Mouse (Mus musculus) adrenal gland (tissue): Measurements from ENCODE around the gene Cabp1.

Experiments used
- intact Hi-C: fragments of 180-260 bp; cut with DNase I; formaldehyde crosslinking; loops from one replicate; pipeline ENCODE4 v1.15.1; 2025

Gene Cabp1

DNA sequence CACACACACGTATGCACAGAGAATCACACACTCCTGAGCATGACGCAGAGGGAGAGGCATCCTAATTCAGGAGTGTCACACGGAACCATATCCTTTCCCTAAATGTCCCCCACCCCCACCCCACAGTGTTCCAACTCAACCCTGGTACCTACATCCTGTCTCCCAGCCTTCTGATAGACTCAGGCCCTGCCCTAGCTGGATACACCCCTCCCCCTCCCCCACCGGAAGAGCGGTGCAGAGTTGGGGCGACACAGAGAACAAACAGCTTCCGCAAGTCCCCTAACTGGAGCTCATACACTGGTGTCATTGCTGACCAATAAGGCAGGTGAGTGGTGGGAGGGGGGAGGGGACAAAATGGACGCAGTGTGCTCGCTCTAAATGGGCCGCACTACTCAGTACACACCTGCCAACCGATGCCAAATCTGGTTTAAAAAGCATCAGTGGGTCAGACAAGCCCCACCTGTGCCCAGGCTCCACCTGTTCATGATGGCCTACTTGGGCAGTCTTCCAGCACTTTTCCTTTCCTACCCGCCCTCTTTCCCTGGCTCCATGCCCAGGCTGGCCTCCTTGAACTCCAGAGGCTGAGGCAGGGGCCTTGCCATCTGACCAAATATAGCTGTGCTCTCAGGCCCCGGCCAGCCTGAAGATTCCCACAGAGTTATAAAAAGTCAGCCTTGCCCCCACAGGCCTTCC, 12.8 kb downstream of the Cabp1 start:
- intact Hi-C loops = no loop called here

DNA sequence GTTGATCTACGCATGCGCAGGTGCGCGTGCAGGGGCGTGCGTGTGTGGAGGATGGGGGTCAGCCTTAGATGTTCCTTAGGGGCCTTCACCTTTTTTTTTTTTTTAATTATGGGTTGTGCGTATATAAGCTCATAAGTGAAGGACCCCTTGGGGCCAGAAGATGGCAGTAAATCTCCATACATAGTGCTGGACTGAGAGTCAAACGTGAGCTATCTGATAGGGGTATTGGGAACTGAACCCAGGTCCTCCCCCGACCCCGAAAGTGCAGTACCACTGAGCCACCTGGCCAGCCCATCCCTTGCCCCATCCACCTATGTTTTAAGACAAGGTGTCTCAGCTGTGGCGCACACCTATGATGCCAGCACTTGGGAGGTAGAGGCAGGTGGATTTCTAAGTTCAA, 14.6 kb downstream of the Cabp1 start:
- intact Hi-C loops = no loop called here

DNA sequence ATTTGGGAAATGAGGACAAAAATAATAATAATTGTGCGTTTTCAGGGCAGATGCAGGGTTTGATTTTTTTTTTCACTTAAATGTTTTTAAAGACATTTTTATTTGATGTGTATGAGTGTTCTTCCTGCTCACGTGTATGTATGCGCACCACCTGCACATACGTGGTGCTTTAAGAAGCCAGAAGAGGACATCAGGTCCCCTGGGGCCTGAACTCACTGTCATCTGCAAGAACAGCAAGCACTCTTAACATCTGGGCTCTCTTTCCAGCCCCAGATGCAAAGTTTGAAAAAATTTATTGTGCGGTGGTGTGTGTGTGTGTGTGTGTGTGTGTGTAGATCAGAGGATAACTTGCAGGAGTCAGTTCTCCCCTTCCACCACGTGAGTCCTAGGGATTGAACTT, 16.3 kb downstream of the Cabp1 start:
- intact Hi-C loops = no loop called here

DNA sequence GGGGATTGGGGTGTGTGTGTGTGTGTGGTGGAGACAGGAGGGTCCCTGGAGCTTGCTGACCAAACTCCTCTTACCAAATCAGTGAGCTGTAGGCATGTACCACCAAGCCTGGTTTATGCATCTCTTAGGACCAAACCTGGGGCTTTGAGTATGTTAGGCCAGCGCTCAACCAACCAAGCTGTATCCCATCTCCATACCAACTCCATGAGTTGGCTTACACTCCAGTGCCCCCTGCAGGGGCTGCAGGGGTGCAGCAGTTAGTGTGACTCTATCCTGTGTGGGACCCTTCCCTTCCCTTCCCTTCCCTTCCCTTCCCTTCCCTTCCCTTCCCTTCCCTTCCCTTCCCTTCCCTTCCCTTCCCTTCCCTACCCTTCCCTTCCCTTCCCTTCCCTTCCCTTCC, 19.6 kb downstream of the Cabp1 start:
- intact Hi-C loops = no loop called here

DNA sequence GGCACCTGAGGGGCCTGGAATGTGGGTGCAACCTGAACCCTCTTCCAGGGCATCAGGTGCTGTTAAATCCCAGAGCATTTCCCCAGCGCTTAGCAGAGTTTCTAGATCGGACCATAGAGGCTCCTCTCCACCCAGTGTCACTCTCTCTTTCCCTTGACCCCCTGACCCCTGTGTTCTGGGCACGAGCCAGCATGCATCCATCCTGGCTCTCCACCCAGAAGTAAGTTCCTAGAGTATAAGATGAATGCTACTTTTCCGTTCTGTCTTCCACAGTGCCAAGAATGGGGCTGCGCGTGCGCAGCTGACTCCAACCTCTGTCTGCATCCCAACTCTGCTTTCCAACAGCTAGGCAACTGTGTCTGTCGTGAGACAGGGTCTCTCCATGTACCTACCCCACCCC, 24.0 kb downstream of the Cabp1 start:
- intact Hi-C loops = no loop called here

DNA sequence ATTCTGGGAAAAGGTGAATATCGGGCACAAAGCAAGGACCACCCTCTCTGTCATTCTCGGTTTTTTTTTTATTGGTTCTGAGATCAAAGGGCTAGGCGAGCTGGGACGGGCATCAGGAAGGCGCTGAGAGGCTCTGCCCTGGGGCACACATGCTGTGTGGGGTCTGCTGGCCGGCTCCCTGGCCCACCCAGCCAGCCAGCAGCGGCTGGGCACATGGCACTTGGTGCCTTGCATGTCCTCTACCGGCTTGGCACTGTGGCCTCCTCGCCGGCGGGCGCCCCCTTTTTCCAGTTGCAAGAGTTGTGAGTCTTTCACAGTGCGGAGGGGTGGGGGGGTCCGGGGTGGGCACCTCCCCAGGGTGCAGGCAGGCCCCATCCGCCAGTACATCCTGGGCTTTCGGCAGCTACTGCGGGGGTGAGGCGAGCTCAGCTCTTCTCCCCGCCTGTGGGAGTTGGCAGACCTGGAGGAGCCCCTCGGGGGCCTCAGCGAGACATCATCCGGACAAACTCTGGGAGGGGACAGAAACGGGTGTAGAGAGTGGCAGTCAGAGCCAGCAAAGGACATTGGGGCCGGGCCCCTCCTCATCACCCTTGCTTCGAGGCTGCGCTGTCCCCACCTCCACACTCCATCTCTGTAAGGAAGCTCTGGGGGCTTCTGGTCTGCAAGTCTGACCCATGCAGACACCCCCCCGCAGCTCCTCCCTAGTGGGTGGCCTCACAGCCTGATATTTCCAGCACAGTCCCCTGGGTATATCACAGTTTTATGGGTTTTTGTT, 25.4 kb downstream of the Cabp1 start:
- intact Hi-C loops = no loop called here

DNA sequence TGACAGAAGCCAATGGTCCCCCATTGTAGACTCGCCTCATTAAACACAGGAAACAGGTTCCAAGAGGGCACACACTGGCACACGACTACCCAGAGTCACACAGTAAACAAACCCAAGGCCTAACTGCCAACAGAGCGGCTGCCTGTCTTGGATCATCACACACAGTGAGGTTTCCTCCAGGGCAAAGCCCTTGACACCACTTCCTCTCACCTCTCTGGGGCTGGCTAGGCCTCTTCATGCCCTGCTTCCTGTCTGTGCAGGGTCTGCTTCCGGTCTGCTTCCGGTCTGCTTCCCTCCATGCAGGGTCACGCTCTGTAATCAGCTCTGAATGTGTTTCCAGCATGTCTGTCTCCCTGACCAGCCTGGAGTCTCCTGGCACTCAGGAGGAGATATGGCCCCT, 26.8 kb downstream of the Cabp1 start:
- intact Hi-C loops = no loop called here

DNA sequence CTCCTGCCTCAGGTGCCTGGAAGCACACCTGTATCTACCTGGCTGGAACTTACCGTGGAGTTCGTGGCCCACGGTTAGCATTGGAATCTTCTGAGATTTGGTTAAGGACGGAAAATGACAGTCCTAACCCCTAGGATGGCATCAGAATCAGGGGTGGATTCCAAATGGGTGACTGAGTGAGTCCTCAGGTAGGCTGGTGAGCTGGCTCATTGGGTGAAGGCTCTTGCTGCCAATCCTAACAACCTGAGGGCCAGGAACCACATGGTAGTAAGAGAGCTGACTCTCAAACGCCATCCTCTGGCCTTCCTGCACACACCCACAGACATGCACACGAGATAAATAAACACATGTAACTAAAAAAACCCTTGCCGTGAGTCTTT, 27.4 kb downstream of the Cabp1 start:
- intact Hi-C loops = no loop called here

DNA sequence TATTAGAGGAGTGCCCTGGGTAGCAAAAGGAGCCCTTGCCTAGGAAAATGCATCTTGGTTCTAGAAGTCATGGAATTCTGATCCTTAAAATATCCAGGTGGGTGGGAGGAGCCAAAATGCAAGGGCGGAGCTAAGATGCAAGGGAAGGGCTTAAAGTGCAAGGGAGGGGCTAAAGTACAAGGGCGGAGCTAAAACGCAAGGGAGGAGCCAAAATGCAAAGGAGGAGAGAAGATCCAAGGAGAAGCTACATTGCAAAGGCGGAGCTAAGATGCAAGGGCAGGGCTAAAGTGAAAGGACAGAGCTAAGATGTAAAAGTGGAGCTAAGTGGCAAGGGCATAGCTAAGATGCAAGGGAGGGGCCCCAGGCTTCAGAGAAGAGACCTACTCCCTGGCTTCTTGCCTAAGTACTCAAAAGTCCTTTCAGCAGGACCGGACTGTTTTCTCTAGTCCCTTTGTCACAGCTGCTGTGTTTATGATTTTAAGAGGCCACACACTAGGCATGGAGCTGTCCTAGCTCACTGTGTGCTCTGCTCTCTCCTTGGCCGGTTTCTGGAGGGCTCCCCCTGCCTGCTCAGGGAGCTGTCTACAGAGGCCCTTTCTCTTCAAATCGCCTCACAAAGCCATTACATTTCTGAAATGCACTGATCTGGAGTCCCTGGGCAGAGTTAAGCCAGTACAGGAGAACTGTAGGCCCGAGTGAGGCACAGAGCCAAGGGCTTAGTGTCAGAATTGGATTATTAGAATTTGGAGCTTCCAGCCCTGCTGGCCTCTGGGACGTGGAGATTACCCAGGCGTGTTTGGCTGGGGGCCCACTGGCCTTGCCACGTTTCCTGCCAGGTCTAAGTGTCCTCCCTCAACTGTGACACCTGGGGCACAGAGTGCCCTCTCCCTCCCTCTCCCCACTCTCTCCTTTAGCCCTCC, 28.0 kb downstream of the Cabp1 start:
- intact Hi-C loops = no loop called here

DNA sequence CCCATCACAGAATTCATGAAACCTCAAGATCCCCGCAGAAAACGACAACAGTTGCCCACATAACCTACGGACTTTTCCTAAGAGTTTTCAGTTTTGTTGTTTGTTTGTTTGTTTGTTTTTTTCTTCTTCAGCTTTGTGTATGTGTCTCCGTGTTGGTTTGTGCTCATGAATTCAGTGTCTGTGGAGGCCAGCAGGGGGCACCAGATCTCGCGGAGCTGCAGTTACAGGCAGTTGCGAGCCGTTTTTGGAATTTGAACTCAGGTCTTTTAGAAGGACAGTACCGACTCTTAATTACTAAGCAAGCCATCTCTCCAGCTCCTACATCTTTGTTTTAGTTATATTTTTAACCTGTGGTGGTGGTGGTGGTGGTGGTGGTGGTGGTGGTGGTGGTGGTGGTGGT, 28.8 kb downstream of the Cabp1 start:
- intact Hi-C loops = no loop called here

DNA sequence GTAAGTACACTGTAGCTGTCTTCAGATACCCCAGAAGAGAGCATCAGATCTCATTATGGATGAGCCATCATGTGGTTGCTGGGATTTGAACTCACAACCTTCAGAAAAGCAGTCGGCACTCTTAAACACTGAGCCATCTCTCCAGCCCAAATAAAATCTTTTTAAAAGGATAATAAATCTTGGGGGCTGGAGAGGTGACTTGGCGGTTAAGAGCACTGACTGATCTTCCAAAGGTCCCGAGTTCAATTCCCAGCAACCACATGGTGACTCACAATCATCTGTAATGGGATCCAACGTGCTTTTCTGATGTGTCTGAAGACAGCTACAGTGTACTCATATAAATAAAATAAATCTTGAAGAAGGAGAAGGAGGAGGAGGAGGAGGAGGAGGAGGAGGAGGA, 29.7 kb downstream of the Cabp1 start:
- intact Hi-C loops = loop anchor here (5.0 kb wide), 1 partner anchor 37 kb away; no protein-coding TSS in a partner anchor

DNA sequence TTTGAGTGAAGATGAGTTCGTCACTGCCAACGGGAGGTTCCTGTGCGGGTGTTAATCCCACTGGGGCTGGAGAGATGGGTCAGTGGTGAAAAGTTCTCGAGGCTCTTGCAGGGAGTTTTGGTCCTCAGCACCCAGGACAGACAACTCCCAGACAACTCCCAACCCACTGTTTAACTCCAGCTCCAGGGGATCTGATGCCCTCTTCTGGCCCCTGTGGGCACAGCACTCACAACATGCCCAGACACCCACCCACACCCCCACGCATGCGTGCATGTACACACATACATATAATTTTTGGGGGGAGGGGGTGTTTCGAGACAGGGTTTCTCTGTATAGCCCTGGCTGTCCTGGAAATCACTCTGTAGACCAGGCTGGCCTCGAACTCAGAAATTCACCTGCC, 30.6 kb downstream of the Cabp1 start:
- intact Hi-C loops = loop anchor here (5.0 kb wide), 1 partner anchor 36 kb away; no protein-coding TSS in a partner anchor

DNA sequence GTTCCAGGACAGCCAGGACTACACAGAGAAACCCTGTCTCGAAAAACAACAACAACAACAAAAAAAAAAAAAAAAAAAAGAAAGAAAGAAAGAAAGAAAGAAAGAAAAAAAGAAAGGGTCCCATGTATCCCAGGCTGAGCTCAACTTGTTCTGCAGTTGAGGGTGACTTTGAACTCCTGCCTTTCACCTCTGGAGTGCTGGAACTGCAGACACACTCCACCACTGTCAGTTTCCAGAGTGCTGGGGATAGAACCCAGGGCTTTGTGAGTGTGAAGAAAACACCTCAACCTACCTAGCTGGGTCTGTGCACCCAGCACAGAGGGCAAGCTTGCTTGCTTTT, 32.3 kb downstream of the Cabp1 start:
- intact Hi-C loops = loop anchor here (5.0 kb wide), 1 partner anchor 35 kb away; no protein-coding TSS in a partner anchor

DNA sequence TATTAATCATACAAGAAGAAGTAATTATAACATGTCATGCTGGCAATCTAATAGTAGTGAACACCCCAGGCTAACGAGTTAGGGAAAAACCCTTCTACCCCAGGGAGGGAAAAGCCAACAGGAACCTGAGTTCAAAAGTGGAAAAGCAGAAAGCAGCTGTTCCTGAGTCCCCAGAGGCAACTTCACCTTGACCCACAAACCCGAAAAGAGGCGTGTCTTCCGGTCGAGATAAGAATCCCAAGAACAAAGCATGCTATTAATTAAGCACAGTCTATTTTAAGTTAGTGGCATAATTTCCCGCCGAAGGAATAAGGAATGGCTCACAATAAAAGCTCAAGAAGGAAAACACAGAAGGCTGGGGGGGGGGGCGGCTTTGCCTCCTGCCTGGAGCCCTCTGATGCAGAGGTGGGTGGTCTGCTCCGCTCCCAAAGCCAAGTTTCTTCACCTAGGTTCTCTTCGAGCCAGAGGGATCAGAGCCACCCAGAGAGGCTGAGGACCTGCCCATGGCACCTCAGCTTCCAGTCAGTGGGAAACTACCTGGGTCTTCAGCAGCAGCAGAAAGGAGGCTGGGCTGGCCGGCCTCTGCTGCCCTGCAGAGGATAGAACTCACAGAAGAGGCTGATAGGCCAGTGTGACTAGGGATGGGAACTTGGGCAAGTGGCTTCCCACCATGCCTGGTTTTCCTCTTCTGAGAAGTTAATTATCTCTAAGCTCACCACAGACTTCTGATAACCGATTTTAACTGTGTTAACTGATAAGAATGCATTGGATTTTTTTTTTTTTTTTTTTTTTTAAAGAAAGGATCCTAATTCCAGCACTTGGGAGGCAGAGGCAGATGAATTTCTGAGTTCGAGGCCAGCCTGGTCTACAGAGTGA, 32.9 kb downstream of the Cabp1 start:
- intact Hi-C loops = loop anchor here (5.0 kb wide), 1 partner anchor 34 kb away; no protein-coding TSS in a partner anchor

DNA sequence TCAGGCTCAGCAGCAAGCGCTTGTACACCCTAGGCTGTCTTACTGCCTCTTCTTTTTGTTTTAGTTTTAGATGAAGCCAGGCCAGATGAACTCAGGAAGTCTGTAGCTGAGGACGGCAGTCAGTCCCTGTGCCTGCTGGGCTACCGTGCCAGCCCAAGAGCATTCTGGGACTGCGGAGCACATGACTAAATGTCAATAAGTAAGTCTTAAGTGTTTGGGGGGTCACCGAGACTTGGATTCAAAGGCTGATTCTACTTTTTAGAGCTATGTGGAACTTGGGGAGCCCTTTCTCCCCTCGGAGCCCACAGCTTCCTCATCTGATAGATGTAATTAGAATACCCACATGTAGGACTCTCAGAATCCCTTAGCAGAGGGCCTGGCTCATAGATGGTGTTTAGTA, 33.5 kb downstream of the Cabp1 start:
- intact Hi-C loops = loop anchor here (5.0 kb wide), 1 partner anchor 33 kb away; no protein-coding TSS in a partner anchor

DNA sequence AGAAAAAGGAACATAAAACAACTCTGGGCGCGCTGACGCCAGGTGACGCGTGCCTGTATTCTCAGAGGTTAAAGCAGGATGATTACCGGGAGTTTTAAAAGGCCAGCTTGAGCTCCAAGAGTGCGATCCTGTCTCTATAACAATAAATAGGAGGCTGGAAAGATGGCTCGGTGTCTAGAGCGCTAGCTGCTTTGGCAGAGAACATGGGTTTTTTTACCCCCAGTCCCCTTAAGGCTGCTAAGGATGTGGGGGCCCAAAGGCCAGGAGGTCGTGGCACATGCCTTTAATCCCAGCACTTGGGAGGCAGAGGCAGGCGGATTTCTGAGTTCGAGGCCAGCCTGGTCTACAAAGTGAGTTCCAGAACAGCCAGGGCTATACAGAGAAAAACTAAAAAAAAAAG, 35.0 kb downstream of the Cabp1 start:
- intact Hi-C loops = no loop called here

DNA sequence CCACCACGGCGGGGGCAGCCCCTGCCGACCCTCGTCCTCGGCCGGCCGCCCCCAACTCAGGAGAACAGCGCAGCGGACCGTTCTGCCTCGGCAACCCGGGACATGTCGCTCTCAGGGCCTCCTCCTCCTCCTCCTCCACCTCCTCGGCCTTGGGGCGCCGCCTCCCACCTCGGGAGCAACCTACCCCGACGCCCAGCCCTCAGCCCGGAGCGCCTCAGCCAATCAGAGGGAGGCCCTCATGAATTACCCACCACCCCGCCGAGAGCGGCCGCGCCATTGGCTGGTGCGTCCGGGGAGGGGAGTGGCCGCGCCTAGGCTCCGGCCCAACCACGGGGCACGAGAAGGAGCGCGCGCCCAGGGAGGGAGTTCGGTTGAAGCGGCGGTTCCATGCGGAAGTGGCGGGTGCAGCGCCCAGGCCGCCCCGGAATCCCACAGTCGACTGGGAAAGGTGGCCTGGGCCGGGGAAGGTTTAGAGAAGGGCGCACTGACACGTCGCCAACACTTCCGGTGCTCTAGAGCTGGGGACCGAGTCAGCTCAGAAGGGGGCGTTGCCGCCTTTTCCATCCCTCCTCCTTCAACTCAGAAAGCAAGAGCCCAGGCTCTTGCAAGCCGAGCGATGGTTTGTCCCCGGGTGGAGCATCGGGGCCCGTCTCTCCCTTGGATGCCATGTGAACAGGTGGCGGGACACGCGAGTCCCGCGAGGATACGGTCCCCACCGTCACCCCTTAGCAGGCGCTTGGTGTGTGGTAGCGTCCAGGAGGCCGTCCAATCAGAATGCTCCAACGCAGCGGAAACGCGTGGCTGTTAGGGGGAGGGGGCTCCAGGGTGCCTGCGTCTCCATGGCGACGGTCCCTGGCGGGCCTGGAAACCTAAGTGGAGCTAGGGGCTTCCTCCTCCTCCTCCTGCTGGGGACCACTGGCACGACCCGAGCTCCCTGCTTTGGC, 35.9 kb downstream of the Cabp1 start, which contains the start of gene Mlec:
Gene Mlec, minus strand, starts transcription at position 140 of the 944 bp plus-strand sequence.
- intact Hi-C loops = no loop called here

DNA sequence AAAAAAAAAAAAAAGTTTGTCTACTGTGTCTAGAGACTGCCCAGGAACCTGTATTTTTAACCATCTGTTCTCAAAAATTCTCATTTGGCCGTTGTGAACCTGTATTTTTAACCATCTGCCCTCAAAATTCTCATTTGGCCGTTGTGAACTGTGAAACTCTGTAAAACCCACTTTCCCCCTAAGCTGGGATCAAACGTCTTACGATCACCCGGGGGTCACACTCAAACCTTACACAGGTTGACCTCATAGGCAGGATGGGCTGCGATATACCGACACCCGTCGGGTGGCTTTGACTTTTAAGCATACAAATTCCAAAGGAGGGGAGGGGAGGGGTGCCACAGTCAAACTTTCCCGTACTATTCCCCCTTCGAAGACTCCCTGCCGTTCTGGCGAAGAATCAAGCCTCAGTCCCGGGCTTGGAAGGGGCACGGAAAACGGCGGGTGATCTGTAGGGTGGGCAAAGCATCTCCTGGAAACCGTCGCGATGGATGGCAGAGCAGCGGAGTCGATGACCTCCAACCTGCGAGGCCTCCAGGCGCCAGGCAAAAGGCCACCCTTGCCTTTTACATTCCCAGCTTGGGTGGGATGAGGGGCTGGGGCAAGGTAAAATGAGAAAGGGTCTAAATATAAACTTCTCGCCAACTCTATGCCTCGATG, 37.1 kb downstream of the Cabp1 start:
- intact Hi-C loops = no loop called here

DNA sequence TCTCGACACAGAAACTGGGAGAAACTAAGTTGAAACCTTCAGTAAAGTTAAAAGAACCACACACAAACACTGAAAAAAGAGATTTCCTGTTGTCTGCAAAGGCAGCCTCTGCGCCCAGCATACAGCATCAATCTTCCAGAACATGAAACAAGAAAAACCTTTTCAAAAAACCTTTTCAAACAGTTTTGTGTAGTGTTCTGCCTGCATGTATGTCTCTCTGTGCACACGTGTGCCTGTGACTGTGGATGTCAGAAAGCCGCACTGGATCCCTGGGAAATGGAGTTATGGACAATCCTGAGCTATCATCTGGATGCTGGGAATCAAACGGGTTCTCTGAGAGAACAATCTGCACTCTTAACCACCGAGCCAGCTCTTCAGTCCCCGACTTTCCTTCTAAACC, 37.8 kb downstream of the Cabp1 start:
- intact Hi-C loops = no loop called here
